Mouse (Mus musculus): ENCODE measurements at regions not wholly inside any gene's neighbourhood (a gene's known extent, or its start where the extent isn't known, plus 50 kb on each side); places are given as distances from the start of the nearest gene placed in this dataset.

DNA sequence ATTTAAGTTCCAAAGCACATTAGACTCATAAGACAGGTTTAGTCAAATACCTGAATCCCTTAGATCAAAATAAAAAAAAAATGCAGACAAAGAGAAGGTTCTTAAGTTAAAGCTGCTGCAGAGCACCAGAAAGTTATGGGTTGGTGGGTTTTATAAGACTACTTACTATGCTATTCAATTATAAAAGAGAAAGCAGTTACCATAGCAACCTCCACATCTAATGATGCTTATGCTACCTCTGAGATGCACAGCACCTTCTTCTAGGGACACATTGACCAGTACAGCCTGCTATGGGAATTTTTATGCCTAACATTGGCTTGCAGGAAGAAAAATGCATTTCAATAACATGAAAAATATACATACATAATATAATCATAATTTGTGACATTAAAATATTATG, 512.1 kb upstream of the Id4 start:
- DNase-seq (ENCODE audit: low spot score): no peak

DNA sequence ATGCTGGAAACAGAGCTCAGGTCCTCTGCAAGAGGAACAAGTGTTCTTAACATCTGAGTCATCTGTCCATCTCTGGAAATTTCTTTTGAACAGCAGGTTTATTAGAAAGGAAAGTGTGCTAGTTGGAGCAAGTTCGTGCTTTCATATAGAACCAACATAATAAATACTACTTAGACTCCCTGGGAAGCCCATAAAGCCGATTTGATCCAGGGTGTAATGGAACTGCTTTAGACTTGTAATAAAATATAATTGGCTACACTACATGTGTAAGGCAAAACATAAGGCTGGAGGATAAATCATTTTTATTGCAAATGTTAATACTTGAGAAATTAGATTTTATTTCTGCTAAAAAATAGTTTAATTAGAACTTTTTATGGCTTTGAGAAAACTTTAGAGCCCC, 510.0 kb upstream of the Id4 start:
- no peak for DNase-seq (ENCODE audit: low spot score)

DNA sequence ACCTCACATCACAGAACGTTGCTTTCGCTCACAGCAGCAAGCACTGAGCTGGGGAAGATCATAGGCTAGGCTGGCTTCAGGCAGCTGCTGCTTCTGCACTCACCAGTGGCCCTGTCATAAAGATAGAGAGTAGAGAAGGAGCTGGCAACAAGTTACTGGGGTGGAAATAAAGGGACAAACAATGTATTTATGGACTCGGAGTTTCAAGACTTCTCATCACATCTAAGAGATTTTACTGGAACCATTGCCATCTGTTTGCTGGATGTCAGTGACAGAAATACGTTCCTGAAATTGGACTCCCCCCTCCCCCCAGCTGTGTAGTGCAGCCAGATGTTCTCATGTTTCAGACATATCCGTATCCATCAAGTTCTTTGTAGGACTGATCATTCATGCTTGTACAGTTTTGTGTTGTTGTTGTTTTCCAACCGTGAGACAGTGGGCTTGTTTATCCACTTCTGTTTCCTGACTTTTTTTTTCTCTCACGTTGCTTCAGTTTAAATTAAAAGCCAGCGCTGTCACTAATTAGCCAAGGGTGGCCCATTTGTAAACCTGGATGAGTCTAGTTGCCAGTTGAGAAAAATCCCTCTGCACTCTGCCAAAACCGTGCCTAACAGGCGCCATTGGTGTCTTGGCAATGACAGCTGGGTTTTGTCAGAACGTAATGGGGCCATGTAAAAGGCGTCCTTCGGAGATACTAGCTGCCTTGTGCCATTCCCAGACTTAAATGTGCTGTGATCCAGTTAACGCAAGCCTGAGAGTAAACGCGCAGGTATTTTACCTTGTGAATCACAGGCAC, 496.0 kb upstream of the Id4 start:
- no peak for DNase-seq (ENCODE audit: low spot score)

DNA sequence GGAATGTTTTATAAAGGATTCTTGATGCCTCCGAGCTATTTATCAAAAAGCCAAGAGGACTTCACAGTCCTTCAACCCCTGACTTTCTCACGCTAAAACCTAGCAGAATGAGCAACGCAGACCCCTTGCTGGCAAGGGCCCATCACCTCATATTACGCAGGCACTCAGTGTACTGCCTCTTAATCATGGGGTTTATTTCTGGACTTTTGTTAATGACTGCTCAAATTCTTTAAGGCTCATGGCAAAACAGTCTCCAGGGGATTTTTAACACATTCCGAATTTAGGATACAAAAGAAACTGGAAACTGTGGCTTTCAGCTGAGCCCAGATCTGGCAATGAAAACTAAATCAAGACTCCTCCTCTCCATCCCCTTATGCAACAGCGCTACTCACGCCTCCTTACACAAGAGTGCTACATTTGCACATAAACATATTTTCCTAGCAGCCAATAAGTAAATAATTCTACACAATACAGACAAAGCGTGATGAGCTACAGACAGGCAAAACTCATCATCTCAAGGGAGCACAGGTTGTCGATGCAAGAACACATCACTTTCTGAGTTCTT, 492.0 kb upstream of the Id4 start:
- no peak for DNase-seq (ENCODE audit: low spot score)

DNA sequence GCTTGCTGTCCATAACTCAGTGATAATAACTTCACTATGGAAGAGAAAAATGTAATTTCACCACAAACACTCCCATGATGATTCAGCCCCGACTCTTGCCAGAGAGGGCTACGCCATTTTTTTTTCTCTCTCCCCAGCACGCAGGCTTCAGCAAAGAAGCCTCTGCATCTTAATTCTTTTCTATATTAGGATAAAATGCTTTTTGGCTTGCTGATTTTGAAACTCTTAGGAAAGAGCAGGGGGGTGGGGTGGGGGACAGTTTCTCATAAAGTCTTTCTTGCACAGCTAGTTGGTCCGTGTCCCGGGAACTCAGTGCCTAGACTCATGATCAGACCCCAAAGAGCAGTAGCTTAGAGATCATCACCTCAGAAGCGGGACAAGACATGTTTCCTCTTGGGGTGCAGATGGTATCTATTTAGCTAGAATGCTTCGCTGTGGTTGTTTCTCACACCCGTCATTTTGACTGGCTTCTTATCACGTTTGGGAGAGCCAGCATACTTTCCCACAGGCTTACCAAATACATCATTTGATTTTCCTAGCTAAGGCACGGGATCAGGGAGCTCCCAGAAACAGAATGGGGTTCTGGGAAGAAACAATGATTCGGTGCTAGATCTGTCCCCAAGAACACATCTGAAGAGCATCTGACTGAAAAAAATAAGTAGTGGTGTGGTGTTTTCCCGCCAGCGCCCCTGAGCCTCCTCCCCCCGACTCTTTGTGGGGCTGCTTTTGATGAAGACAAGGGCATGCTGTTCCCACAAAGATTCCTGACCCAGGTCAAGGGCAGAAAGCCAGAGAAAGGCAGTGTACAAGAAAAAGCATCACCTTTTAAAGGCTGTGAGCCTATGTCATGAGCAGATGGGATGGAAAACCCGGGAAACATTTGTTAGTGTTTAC, 483.6 kb upstream of the Id4 start:
- DNase-seq (ENCODE audit: low spot score): no peak

DNA sequence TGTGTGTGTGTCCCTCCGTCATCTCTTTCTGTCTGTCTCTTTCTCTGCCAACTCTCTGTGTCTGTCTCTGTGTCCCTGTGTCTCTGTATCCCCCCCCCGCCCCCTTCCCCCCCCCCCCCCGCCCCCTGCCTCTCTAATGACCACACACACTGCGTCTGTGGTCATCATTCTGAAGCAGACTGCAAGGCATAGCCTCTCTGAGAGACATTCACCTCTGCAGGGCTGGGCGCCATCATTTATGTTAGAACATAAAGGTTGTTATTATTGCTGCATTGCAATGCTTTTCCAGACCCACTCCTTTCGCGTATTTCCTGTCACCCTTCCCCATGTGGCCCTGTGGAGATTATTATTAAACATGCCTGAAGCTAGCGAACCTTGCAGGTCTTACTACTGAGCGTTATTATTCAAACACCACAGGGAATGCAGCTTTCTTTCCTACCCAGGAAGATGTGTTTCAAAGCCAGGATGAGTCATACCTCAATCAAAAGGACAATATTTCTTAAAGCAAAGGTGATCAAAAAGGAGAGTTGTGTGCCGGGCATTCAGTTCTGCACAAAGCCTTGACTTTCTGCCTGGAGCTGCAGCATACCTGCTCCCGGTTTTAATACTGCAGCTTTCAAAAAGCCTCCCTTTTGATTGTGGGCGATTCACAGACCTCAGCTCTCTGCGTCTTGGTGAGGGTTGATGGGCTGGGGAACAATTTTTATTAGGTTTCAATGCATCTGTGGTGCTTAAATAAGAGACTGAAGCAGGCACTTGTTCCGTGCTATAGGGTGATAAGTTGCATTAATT, 482.6 kb upstream of the Id4 start:
- no peak for DNase-seq (ENCODE audit: low spot score)

DNA sequence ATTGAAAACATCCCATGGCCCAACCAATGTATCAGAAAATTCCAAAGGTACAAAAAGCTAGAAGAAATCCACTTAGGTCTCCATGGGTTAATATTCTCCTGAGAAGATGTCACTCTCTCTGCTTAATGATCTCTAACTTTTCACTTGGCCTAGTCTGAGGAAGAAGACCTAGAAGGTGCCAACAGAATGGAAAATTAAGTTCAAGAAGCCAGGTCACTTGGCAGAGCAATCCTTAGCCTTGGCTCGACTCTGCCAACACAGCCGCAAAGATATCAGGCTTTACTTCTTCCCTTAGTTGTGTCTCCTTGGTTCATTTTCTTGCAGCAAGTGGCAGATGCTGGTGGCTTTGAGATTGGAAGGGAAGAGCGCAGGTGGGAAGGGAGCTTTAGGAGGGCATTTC, 476.6 kb upstream of the Id4 start:
- no peak for DNase-seq (ENCODE audit: low spot score)

DNA sequence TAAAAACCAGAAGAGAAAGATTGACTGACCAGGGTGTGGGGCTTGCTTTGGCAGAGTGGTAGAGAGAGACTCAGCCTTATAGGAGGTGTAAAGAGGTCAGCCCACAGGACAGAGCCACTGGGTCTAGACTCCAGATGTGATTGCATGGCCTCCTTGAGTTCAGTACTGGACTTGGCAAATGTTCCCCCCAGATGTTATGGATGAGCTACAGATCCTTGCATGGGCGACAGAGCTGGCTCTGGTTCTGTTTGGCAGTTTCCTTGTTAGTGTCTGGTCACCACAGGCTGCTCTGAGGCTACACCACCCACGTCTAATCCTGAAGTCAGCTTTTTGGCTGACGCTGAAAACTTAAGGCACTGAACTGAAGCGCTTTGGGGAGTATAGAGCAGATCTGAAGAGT, 463.2 kb upstream of the Id4 start:
- DNase-seq (ENCODE audit: low spot score): no peak

DNA sequence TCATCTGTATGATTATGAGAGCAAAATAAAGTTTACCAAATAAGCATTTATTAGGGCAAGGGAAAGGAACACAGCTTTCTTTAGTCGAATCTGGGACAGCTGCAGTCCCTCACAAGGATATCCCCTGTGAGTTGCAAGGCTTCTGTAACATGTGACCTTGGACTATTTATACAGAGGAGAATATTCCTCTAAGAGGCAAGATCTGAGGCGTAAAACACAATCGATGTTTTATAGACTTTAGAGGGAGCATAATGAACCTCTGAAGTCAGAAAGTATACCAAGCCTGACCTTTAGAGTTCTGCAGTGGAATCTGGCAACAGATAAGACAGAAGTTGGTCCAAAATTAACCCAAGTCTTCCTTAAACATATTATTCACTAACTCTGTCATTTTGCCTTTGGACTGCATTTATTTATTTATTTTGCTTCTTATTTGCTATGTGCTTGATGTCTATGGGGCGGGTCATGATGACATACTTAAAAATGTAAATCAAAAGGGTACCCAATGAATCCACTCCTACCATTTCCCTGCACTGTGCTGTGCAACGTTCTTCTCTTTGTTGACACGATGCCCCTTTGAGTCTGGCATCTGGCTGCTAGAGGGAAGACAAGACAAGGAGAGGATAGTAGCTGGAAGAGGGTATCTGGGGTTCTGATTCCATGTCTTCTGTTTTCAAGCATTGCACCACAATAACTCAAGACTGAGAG, 449.2 kb upstream of the Id4 start:
- no peak for DNase-seq (ENCODE audit: low spot score)

DNA sequence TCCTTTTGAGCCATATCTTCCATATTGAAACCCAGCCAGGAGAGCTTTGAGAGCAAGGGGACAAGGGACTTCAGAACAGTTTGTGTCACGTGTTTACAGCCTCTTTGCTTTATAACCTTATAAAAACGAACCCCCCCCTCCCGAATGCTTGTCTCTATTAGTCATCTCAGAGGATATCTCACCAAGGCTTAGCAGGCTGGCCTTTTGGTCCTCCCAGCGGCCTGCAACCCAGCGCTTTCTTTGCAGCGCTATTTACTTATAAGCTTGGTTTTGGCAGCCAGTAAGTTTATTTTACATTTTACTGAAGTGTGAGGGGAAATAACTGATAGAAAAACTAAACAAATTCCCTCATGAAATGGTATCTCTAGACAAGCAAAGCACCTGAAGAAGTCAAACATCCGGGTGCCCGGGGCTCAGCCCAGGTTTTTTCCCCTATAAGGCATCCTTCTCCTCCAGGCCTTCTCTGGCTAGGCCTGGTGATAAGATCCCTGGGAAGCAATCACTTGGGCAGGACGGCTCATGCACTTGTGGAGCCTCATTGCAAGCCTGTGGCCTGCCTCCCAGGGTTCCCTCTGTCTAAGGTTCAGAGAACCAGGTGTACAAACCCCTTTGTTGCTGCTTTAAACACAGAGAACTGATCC, 442.0 kb upstream of the Id4 start:
- DNase-seq (ENCODE audit: low spot score): no peak

DNA sequence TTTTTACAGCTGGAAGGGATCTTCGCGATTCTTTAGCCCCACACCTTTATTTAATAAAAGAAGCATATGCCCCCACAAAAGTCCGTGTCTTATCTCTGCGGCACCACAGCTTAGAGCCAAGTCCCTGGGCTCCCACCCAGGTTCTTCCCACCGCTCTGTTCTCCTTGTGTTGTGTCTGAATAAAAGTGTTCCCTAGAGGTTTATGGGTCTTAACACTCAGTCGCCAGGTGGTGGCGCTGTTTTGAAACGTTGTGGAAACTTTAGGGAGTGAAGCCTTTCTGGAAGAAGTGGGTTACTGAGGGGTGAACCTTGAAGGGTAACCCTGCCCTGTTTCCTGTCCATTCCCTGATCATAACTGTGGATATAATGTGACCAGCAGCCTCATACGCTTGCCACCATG, 424.5 kb upstream of the Id4 start:
- peak; percentile 64 for DNase-seq (ENCODE audit: low spot score)

DNA sequence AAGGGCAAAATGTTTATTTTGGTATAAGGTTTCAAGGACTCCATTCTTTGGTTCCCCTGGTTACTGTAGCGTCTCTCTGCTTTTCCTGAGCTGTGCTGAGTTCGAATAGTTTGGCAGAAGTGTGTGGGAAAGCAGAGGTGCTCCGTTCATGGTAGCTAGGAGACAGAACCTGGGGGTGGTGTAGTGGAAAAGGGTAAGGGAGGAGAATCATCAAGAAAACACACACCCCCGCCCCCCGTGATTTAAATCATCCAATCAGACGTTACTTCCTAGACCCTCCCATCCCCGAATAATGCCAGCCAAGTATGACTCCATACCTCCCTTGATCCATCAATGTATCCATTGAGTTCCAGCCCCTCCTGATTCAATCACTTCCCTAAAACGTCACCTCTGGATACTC, 418.6 kb upstream of the Id4 start:
- DNase-seq (ENCODE audit: low spot score): no peak

DNA sequence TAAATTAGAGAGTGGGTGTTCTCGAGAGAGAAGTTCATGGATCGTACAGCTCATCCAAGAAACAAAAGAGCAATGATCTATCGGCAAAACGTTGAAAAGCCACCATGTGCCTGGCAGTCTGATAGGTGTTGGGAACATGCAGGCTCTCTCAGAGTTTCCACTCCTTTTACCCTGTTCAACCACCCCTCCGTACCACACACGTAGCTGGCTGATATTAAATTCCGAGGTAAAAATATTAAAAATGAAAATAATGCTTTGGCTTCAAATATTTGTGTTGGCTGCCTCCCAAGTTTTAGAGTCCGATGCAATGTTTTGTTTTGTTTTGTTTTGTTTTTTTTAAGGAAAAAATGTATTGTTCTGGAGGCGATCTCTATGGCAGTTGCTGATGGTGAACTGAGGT, 418.0 kb upstream of the Id4 start:
- no peak for DNase-seq (ENCODE audit: low spot score)

DNA sequence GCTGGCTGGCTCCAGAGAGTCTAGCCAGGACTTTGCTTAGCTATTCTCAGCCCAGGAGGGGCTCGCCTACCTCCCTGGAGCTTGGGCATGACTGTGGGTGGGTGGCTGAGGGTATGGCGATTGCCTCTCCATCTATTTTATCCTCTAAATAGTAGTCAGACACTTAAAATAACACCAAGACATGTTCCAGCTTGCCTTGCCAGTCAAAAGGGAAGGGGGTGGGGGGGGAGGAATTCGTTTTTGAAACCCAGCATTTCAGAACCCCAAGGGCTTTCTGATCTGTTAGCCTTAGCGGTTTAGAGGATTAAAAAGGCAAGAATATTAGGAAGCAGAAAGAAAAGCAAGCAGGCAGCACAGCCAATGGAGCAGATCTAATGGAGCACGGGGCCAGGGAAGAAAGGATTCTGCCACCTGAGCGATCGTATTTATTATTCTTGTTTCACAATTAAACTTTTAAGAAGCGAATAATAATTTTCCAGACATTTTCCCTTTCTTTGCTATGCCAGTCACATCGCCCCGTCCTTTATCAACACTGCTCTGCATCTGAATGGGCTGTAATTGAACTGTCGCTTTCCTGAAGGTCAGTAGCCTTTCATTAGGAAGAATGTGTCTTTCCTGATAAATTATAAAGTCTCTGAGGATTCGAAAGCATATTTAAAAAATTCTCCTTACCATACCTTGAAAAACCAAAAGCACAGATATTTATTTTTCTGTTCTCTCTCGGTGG, 417.3 kb upstream of the Id4 start:
- peak; percentile 21 for DNase-seq (ENCODE audit: low spot score)

DNA sequence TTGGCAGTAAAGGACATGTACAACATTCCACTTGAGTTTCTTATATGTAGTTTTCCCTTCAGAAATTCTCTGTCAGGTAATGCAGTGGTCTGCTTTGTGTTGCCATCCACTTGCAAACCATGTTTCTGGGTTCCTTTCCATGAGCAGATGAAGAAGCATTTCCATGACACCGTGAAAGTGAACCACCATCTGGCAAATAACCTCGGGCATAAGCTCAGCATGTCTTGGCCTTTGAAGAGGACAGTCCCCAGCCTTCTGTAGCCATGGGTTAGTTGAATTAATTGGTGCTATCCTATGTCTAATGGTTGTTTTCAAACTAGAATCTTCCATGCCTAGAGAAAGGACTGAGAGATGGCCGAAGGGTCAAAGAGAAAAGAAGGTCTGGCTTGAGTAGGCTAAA, 414.3 kb upstream of the Id4 start:
- no peak for DNase-seq (ENCODE audit: low spot score)

DNA sequence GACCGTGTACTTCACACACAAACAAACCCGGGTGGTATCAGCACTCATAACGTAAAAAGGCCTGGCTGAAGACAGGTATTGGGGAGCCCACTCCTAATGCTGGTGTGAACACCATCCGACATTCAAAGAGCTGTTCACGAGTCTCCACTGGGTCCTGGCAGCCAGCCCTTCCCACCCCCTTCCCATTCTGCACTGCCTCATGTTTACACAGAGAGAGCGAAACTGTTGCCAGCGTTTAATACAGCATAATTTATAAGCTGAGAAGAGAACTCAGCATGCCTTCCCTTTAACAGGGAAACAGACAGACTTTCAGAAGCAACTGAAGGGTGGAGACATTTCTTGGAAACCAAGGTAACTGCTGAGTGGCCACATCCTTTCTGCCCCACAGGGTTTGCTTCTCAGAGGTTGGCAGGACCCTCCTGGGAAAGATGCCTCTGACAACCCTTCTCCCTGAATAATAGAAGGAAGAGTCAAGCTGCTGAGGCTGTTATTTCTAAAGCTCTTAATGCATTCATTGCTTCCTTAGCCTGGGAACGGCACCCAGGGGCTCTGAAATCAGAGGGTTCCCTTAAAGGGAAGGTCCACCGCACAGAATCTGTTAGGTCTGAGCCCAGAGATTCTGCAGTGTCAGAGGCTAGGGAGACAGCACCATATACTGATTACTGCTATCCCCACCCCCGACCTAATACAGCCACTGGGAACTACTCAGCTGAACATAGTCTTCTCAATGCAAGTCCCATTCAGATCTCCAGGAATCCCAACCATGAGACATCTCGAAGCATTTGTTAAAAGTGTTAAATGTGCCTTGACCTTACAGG, 412.4 kb upstream of the Id4 start:
- no peak for DNase-seq (ENCODE audit: low spot score)

DNA sequence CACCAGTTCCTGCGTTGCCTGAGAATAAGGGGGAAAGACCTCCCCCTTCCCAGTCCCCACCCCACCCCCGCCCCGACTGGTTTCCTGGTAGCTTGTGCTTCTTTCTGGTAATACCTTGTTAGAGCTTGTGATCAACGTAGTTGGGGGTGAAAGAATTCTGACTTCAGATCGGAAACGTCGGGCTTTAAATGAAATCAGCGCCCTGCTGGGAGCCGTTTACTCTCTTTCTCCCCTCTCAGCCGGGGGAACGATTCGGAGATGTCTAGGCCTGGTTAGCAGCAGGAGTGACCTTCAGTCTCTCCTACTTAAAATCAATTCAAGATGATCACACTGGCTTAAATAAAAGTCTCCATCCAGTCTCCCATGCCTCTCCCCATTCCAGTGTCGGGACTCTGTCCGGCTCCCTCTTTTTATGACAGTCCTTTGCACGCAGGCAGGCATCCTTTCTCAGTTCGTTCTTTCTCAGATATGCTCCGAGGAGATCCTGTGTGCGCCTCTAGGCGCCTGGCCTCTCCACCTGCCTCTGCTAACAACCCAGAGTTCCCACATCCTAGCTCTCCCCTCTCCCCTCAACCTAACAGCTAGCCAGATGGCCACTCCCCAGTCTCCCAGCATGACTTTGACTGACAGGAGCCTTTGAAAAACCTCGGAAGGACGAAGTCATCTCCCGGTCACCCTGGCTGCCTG, 405.5 kb upstream of the Id4 start:
- peak; percentile 51 for DNase-seq (ENCODE audit: low spot score)

DNA sequence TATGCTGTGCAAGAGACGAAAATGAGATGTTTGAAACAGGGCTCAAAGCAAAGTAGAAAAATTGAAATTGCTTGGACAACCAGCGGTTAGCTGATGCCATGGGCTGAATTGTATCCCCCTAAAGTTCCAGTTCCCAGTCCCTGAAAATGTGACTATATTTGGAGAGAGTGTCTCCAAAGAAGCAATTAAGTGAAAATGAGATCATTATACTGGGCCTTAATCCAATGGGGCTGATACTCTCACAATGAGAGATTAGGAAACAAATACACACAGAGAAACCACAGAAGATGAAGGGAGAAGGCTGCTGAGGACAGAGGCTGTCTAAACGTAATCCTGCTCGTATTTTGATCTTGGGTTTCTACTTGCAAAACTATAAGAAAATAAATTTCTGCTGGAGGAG, 402.1 kb upstream of the Id4 start:
- DNase-seq (ENCODE audit: low spot score): no peak

DNA sequence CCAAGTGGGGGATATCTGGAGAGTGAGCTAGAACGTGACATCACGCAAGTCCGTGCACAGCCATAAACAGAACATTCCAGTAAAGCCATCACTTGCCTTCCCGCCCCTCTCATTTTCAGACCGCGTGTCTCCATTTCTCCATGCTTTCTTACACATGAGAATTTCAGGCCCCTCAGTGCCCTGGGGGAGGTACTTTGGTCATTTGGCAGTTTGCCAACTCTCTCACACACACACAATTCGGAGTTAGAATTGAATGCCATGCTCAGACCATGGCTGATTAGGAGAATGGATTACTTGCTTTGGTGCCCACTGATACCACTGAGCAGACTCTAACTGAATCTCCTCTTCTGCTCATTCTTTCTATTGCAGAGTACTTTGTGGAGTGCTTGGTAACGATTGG, 400.7 kb upstream of the Id4 start:
- DNase-seq (ENCODE audit: low spot score): no peak

Measured in retina, embryonic 14.5 days (tissue).